Mouse (Mus musculus) gastrocnemius, postnatal 4 days (tissue): ENCODE measurements at regions not wholly inside any gene's neighbourhood (a gene's known extent, or its start where the extent isn't known, plus 50 kb on each side); places are given as distances from the start of the nearest gene placed in this dataset.

Source experiments
- DNase-seq, 2 experiments: peaks; one replicate each; pipeline ENCODE4 v3.0.0; 2021 to 2022; ENCODE audit warnings: low spot score in 2 of 2, mixed read lengths in 2 of 2

DNA sequence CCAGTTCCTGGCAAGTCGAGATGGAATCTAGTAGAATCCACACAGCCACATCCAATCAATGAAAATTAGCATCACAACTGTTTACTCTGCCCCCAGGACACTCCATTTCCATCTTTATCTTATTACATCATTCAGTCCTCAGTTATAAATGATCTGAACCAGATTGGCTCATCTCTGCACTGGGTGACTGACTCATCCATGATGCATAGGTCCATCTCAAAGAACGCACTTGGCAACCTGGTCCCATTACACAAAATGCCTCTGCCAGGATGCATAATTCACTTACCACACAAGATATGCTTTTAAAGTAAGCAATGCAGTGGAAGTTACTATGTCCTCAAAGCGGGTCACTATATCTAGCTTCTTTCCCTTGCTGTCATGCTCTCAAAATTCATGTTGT lies 110.0 kb upstream of the Gria1 start:
- DNase-seq: no peak

DNA sequence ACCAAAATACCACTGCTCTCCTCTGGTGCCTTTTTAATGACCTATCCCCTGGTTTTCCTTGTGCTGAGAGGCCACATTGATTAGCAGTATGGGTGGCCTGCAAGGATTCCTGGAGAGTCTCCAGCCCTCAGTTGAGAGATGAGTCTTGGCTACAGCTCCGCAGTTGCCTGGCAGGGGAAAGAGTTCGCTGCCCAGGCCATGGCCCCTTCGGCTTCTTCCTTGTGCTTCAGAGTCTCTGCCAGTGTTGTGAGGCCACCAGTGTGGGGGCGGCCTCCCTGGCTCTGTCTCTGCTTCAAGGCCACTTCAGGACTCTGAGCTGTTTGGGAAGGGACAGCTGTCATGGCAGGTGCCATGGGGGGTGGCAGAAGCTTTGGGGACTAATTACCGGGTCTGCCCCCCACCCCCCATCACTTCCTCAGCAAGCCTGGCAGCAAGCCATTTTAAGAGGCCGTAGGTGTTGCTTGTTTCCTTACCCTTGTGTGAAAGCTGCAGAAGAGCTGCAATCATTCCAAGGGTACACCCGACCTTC lies 85.8 kb upstream of the Gria1 start:
- DNase-seq: no peak

DNA sequence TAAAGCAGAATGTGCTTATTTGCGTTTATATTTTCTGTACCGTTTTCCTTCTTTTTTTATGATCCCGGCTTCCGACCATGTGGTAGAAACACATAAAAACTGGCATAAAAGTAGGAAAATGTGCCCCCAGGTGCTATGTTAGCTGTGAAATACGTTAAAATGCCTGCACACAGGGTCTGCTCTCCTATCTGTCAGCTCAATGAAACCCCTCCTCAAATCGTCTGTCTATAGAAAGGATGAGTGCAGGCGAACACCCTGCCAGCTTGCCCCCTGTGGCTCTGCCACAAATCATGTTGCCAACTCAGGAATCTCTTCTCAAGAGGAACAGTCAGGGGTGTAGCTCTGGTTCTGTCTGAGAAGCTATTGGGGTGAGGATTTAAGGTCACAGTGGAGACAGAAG lies 78.4 kb upstream of the Gria1 start:
- no peak for DNase-seq

DNA sequence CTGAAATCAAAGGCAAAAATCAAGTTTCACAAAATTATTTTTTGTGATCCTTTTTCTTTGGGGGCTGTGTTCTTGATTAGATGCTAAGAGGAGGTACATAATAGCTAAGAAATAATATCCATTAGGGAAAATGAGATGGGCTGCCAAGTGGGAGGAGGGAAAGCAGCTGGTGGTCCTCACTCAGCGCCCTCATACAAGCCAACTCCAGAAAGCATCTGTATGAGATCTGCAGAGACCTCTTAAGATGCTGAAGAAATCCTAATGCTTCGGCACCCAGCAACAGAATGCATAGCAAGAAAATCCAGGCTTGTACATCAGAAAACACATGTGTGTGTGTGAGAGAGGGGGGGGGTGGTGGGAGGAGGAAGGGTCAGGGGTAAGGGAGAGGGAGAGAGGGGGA lies 58.8 kb upstream of the Gria1 start:
- DNase-seq: no peak

DNA sequence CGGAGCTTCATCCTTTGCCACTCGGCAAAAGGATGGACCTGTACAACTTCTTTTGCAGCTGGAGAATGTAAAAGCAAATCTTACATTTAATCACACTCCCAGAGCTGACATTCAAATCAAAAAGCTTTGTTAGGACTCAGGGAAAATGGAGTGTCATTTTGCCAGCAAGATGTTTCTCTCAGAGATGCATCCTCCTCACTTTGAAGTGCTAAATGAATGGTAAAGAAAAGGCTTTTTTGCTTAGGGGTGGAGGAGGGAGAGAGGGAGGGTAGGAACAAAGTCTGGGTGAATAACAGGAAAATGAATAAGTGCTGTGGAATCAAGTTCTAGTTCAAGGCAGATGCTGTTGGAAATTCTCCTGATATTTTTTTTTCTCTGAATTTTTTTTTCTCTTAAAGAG lies 53.4 kb upstream of the Gria1 start:
- DNase-seq: no peak
